Mouse (Mus musculus): ENCODE data around the gene Klhl6.
"Not testable (repeated sequence)": the region's sequence is repeated elsewhere in the genome, so short reads cannot be mapped to it uniquely, and the experiment has no call there.

DNA sequence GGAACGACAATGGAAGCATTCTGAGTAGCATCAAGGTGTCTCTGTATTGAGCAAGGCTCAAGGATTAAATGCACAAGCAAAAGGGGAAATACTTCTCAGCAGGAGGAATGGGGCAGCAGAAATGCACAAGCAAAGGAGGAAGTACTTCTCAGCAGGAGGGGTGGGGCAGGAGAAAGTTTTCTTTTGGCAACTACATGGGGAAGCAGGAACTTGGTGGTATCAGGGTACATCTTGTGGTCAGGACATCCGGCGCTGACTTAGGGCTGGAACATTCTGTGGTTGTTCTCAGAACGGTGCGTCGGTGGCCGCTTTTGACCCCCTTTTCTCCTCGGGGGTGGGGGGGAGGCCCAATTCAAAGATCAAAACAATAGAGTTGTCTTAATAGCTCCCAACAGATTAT lies 17.4 kb upstream of the Klhl6 start:
- not testable (repeated sequence) for TF ChIP-seq POLR2A (IDR thresholded peaks at IDR 0.05; ENCODE audit: low read depth, low read length); CTCF (IDR thresholded peaks at IDR 0.05; ENCODE audit: extremely low read depth, insufficient read length, insufficient replicate concordance, low read depth, low read length)

Measured in small intestine, adult 2 months (tissue).